Mouse (Mus musculus): ENCODE results near the gene Bdnf.

- peak; percentile 26; the same call in 1 of the 2 replicates for TF ChIP-seq CTCF (IDR thresholded peaks at IDR 0.05; ENCODE audit: low read depth)
- TF ChIP-seq EP300 (optimal IDR thresholded peaks at IDR 0.05) = no peak
Measured at GRCm38 (mm10) chr2:109675973-109676617, 1.6 kb downstream of the Bdnf start.
